Mouse (Mus musculus): ENCODE results near the gene Gpr4. TPM values are rescaled to one million over a fixed set of nuclear protein-coding genes. Genes with fewer than 3 reads are reported as not detected.
A peak's percentile ranks its signal among the peaks of the same experiment; 100 is the strongest.

The Gpr4 gene
- polyA plus RNA-seq, 1 experiment from 2014 or later = 1.8 TPM

DNA sequence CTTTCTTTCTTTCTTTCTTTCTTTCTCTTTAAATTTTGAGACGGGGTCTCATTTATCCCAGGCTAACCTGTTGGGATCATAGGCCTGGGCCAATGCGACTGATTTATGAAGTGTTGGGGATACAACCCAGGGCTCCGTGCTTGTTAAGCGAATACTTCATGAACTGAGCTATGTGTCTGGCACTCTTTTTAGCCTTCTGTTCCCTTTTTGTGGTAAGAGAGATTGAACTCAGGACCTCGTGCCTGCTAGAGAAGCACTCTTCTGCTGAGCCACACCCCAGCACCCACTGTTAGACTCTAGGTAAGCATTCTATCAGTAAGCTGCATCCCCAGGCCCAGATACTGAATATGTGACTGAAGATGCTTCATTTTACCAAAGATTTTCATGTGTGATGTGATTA, 5.2 kb downstream of the Gpr4 start:
- Histone ChIP-seq H3K4me2 (replicated peaks) (no peak overlapping the region), H3K4me3 (replicated peaks) (no peak overlapping the region), H3K27me3 (peaks cover 14% of the 10 kb centered on the region), H3K4me1 (replicated peaks) (peaks cover 5% of the 10 kb centered on the region), H3K9me3 (no peaks in the 10 kb centered on the region), H3K9ac (replicated peaks) (no peak overlapping the region), H3K36me3 (no peaks in the 10 kb centered on the region), H3K27ac (no peak overlapping the region)
- no peak for ATAC-seq
- 64% methylated on average over 5 of the region's 5 CpGs for WGBS

DNA sequence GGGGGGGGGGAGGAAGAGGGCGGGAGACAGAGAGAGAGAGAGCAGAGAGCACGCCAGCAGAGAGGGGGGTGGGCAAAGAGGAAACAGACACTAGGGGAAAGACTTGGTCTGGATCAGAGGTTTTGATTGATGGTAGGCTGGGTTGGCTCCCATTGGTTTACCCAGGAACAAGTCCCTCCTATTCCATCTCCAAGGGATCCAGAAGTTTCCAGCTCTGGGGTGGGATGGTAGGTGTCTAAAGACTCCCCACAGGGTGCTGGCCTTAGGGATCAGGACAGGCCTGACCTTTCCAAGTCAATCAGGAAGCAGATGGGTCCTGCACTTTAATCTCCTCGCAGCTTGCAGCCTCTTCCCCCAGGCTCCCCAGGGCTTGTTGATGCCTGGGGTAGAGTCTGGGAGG, 5.6 kb downstream of the Gpr4 start:
- 8% methylated on average over 1 of the region's 3 CpGs for WGBS

DNA sequence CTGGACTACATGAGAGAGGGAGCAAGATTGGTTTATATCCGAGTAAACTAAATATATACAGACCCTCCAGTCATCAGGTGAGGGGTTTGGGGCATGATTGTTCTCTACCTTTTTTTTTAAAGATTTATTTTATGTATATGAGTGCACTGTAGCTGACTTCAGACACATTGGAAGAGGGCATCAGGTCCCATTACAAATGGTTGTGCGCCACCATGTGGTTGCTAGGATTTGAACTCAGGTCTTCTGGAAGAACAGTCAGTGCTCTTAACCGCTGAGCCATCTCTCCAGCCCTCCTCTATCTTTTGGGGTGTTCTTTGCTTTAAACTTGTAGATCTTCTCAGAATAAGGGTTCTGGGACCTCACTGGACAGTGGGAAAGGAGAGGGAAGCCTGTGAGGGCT, 7.7 kb downstream of the Gpr4 start:
- Histone ChIP-seq H3K36me3 (peaks cover 8% of the 10 kb centered on the region; the same call in 1 of the 2 replicates), H3K9me3 (no peaks in the 10 kb centered on the region), H3K4me2 (replicated peaks) (no peak overlapping the region), H3K9ac (replicated peaks) (no peak overlapping the region), H3K27me3 (no peaks in the 10 kb centered on the region), H3K4me1 (replicated peaks) (0 out of 2 replicates have a peak, but pooled peaks cover 3% of the 10 kb centered on the region), H3K27ac (no peak overlapping the region), H3K4me3 (replicated peaks) (no peak overlapping the region)
- WGBS = 72% methylated on average over 3 of the region's 3 CpGs
- no peak for ATAC-seq

More for the DNA sequence above, 5.6 kb downstream of the Gpr4 start:
- Histone ChIP-seq H3K4me1 (replicated peaks) (peaks cover 3% of the 10 kb centered on the region; the same call in 1 of the 2 replicates), H3K9ac (replicated peaks) (no peak overlapping the region), H3K4me3 (replicated peaks) (no peak overlapping the region), H3K27ac (peak overlapping the region; percentile 9; the same call in 1 of the 2 replicates), H3K27me3 (peaks cover 12% of the 10 kb centered on the region), H3K36me3 (0 out of 2 replicates have a peak, but pooled peaks cover 3% of the 10 kb centered on the region), H3K9me3 (no peaks in the 10 kb centered on the region), H3K4me2 (replicated peaks) (no peak overlapping the region)
- no peak for ATAC-seq

DNA sequence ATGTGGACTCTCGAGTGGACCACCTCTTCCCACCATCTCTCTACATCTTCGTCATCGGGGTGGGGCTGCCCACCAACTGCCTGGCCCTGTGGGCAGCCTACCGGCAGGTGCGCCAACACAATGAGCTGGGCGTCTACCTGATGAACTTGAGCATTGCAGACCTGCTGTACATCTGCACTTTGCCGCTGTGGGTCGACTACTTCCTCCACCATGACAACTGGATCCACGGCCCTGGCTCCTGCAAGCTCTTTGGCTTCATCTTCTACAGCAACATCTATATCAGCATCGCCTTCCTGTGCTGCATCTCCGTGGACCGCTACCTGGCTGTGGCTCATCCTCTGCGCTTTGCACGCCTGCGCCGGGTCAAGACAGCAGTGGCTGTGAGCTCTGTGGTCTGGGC, 9.9 kb downstream of the Gpr4 start:
- H3K4me2 ChIP-seq (replicated peaks) = no peak overlapping the region
- WGBS = 95% methylated on average over 16 of the region's 16 CpGs
- no peak overlapping the region for H3K4me3 ChIP-seq (replicated peaks)
- no peak overlapping the region for H3K27ac ChIP-seq
- no peaks in the 10 kb centered on the region for H3K27me3 ChIP-seq
- H3K36me3 ChIP-seq = peaks cover 8% of the 10 kb centered on the region; the same call in 1 of the 2 replicates
- H3K9me3 ChIP-seq = no peaks in the 10 kb centered on the region
- peaks cover 7% of the 10 kb centered on the region for H3K4me1 ChIP-seq (replicated peaks)
- ATAC-seq = no peak
- no peak overlapping the region for H3K9ac ChIP-seq (replicated peaks)

DNA sequence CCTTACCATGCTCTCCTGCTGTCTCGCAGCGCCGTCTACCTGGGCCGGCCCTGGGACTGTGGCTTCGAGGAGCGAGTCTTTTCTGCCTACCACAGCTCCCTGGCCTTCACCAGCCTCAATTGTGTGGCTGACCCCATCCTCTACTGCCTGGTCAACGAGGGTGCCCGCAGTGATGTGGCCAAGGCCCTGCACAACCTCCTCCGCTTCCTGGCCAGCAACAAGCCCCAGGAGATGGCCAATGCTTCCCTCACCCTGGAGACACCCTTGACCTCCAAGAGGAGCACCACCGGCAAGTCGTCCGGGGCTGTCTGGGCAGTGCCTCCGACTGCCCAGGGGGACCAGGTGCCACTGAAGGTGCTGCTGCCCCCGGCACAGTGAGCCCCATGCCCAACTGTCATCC, 10.5 kb downstream of the Gpr4 start:
- no peak for ATAC-seq
- no peak overlapping the region for H3K27ac ChIP-seq
- no peaks in the 10 kb centered on the region for H3K27me3 ChIP-seq
- no peak overlapping the region for H3K4me3 ChIP-seq (replicated peaks)
- H3K4me2 ChIP-seq (replicated peaks) = no peak overlapping the region
- 91% methylated on average over 14 of the region's 14 CpGs for WGBS
- no peak overlapping the region for H3K9ac ChIP-seq (replicated peaks)
- H3K4me1 ChIP-seq (replicated peaks) = peaks cover 11% of the 10 kb centered on the region
- H3K9me3 ChIP-seq = no peaks in the 10 kb centered on the region
- peaks cover 8% of the 10 kb centered on the region; the same call in 1 of the 2 replicates for H3K36me3 ChIP-seq

DNA sequence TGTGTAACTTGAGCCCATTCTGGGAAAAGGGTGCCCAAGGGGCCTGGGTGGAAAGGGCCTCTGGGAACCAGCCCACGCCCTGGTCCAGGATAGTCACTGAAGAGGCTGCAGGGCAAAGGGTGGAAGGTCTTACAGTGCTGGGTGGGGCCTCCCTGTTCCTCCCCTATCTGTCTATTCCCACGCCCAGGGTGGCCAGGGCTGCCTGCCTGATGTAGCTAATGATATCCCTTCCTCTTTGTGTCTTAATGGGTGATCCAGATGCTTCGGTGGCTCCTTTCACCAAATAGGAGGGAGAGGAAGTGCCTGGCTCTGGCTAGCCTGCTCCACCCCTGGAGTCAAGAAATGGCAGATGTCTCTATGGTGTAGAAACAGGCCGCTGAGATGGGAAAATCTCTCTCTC, 12.6 kb downstream of the Gpr4 start:
- no peak overlapping the region for H3K27ac ChIP-seq
- peaks cover 8% of the 10 kb centered on the region; the same call in 1 of the 2 replicates for H3K36me3 ChIP-seq
- no peaks in the 10 kb centered on the region for H3K9me3 ChIP-seq
- no peak overlapping the region for H3K4me2 ChIP-seq (replicated peaks)
- no peaks in the 10 kb centered on the region for H3K27me3 ChIP-seq
- no peak for ATAC-seq
- 92% methylated on average over 4 of the region's 4 CpGs for WGBS
- no peak overlapping the region for H3K4me3 ChIP-seq (replicated peaks)
- H3K4me1 ChIP-seq (replicated peaks) = peaks cover 20% of the 10 kb centered on the region
- H3K9ac ChIP-seq (replicated peaks) = no peak overlapping the region

DNA sequence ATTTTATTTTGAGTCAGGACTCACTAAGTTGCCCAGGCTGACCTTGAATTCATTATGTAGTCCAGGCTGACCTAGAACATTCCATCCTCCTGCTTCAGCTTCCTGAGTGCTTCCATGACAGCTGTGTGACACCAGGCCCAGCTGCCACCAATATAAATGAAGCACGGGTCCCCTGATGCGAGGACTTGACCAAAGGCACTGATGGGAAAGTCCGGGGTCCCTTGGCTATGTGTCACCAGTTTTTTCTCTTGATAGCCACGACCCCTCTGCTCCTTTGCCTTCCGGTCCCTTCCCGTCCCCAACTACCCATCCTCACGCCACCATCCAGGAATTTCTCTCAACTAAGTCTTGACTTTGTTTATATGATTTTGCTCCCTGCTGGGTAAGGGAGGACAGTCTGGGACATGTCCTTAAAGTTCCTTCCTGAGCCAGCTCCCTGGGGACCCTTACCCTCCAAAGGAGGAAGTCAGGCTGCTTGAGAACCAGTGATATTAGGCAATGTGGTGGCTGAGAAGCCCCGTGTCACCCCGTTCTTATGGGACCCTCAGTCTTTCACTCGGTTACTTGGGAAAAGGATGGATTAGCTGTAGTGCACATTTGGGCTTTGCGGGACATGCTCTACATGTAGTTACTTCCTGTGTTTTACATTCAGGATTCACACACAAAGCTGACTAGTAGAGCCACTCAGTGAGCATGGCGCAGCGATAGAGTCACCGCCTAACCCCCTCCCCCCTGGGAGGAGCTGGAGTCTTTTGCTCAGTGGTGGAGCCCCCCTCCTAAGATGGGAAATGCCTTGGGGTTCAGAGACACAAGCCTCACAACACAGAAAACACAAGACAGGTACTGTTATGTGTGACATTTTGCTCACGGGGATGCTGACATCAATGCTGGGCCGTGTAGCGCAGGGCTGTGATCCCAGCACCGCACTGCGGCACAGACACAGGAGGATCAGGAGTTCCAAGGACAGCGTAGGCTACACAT, 14.8 kb downstream of the Gpr4 start:
- H3K4me3 ChIP-seq (replicated peaks) = peak overlapping the region; percentile 58
- peak overlapping the region; percentile 98 for H3K27ac ChIP-seq
- 22% methylated on average over 20 of the region's 20 CpGs for WGBS
- peaks cover 28% of the 10 kb centered on the region for H3K4me1 ChIP-seq (replicated peaks)
- no peaks in the 10 kb centered on the region for H3K27me3 ChIP-seq
- peaks cover 15% of the 10 kb centered on the region; the same call in 1 of the 2 replicates for H3K36me3 ChIP-seq
- H3K9ac ChIP-seq (replicated peaks) = peak overlapping the region; percentile 75
- ATAC-seq = peak; percentile 38
- peak overlapping the region; percentile 87 for H3K4me2 ChIP-seq (replicated peaks)
- no peaks in the 10 kb centered on the region for H3K9me3 ChIP-seq

DNA sequence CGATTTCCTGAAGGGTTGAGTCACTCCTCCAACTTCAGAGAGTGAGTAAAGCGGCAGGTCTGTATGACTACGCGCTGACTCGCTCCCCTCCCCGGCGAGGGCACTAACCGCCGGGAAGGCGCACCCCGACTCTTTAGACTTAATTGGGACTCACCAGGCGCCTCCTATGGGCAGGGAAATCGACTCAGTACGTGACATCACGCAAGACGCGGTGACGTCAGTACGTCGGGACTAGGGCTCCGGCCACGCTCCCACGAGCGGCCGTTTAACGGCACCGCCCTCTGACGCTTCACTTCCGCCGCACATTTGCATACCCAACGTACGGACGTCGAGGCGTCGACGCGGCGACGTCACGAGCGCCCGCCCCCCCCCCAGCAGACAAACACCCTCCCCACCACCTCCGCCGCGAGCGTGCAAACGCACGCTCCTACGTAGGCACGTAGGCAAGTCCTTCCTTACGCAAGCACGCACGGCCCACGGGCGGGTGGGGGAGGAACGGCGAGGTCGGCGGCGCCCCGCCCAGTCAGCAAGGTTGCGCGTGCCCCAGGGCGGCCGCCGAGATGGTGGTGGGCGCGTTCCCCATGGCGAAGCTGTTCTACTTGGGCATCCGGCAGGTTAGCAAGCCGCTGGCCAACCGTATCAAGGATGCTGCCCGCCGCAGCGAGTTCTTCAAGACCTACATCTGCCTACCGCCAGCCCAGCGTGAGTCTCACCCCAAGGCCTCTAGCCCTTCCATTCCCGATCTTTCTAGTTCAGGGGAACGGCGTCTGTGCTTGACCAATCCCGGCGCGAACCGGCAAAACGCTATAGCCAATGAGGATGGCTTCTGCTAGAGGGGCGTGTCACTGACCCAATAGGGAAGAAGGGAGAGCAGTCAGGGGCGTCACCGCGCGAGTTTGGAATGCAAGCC, 15.8 kb downstream of the Gpr4 start, which contains the start of gene Opa3:
Gene Opa3, plus strand, starts transcription at position 452 of the 910 bp plus-strand sequence.
- peak within 1 kb of the TSS; percentile 58 for H3K4me3 ChIP-seq (replicated peaks)
- no peaks in the 10 kb centered on the region for H3K9me3 ChIP-seq
- peak within 1 kb of the TSS; percentile 87 for H3K4me2 ChIP-seq (replicated peaks)
- peaks cover 11% of the 10 kb centered on the region; the same call in 1 of the 2 replicates for H3K36me3 ChIP-seq
- peaks cover 28% of the 10 kb centered on the region for H3K4me1 ChIP-seq (replicated peaks)
- H3K27ac ChIP-seq = peak within 1 kb of the TSS; percentile 98
- H3K9ac ChIP-seq (replicated peaks) = peak within 1 kb of the TSS; percentile 82
- peak; percentile 97 for ATAC-seq
- H3K27me3 ChIP-seq = no peaks in the 10 kb centered on the region
- WGBS = under 1% methylated on average over 89 of the region's 91 CpGs

DNA sequence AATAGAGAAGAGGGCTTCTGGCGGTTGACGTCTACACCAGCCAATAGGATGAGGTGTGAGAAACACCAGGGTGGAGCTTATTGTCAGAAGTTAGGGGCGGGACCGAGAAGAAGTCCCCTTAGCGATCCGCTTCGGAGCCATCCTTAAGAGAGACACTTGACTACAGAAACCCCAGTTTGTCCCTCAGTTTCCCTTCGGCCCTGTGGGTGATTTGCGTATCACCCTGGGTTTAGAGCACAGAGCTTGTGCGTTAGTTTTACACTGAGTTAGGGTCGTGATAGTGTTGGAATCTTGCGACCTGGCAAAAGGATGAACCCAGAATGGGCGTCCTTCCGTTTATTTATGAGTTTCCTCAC, 16.4 kb downstream of the Gpr4 start:
- H3K27me3 ChIP-seq = no peaks in the 10 kb centered on the region
- H3K27ac ChIP-seq = peak overlapping the region; percentile 69
- peaks cover 11% of the 10 kb centered on the region; the same call in 1 of the 2 replicates for H3K36me3 ChIP-seq
- H3K9me3 ChIP-seq = no peaks in the 10 kb centered on the region
- peak overlapping the region; percentile 82 for H3K4me2 ChIP-seq (replicated peaks)
- ATAC-seq = no peak
- WGBS = under 1% methylated on average over 14 of the region's 14 CpGs
- H3K9ac ChIP-seq (replicated peaks) = peak overlapping the region; percentile 82
- H3K4me3 ChIP-seq (replicated peaks) = peak overlapping the region; percentile 58
- H3K4me1 ChIP-seq (replicated peaks) = peaks cover 28% of the 10 kb centered on the region

DNA sequence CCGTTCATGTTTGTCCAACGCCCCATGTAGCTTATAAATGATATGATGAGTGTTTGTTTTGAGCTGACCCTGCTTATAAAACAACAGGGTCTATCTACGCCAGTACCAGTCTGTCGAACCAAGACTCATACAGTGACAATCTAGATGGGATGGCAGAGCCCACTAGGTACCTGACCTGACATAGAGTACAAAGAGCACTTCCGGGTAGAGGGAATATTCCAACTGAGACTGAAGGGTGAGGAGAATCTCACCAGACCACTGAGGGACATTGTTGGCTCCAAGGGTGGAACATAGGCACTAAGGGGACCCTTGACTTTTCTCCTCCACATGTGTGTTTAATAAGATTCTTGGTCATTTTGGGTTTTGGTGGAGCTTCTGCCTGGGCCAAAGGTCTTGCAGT, 17.1 kb downstream of the Gpr4 start:
- ATAC-seq = no peak
- Histone ChIP-seq H3K9ac (replicated peaks) (peak overlapping the region; percentile 82), H3K4me2 (replicated peaks) (peak overlapping the region; percentile 82), H3K27ac (peak overlapping the region; percentile 69), H3K27me3 (no peaks in the 10 kb centered on the region), H3K4me3 (replicated peaks) (peak overlapping the region; percentile 58), H3K4me1 (replicated peaks) (peaks cover 28% of the 10 kb centered on the region), H3K9me3 (no peaks in the 10 kb centered on the region), H3K36me3 (peaks cover 10% of the 10 kb centered on the region; the same call in 1 of the 2 replicates)
- 49% methylated on average over 5 of the region's 5 CpGs for WGBS

DNA sequence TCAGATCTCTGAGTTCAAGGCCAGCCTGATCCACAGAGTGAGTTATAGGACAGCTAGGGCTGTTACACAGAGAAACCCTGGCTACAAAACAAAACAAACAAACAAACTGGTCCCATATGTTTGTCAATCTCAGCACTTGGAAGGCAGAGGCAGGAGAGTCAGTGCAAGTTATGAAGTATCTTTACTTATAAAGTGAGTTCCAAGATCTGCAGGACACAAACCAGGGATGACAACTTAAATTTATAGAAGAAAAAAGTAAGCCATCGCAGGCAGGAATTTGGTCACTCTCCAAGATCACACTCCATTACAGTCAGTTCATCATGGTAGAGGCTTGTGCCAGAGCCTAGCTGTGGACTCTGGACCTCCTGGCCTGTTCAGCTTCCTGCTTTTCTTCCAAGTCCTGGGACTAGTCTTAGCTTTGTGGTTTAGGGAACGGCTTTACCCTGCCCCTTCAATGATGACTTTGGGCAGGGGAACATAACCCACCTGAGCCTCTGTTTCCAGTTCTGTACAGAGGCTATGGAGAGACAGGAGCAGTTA, 17.8 kb downstream of the Gpr4 start:
- H3K4me1 ChIP-seq (replicated peaks) = peaks cover 28% of the 10 kb centered on the region
- 94% methylated on average over 2 of the region's 2 CpGs for WGBS
- H3K27ac ChIP-seq = no peak overlapping the region
- peaks cover 10% of the 10 kb centered on the region; the same call in 1 of the 2 replicates for H3K36me3 ChIP-seq
- H3K9ac ChIP-seq (replicated peaks) = peak overlapping the region; percentile 82
- H3K4me2 ChIP-seq (replicated peaks) = peak overlapping the region; percentile 82
- no peaks in the 10 kb centered on the region for H3K27me3 ChIP-seq
- no peaks in the 10 kb centered on the region for H3K9me3 ChIP-seq
- ATAC-seq = no peak
- H3K4me3 ChIP-seq (replicated peaks) = no peak overlapping the region

All from midbrain, embryonic 13.5 days (tissue).